Mouse (Mus musculus) liver, embryonic 14.5 days (tissue): ENCODE data around the gene Usp20. TPM values are rescaled to one million over a fixed set of nuclear protein-coding genes. Genes with fewer than 3 reads are reported as not detected.

ENCODE experiments used
- ATAC-seq: fragments of 200-750 bp; cut with Nextera tagmentation; 2 replicates; pipeline ENCODE4 v1.8.0; 2017; ENCODE audit warnings: moderate number of reproducible peaks, mild to moderate bottlenecking, moderate library complexity; ENCODE audit not compliant: insufficient read depth
- DNase-seq, 3 experiments: peaks; one replicate each; pipeline ENCODE4 v3.0.0-alpha.2; 2012 to 2013; ENCODE audit warnings: low read depth in 3 of 3, low spot score in 3 of 3
- H3K27ac ChIP-seq: fragments of 300-500 bp; sonication (generic); 2 replicates; pipeline ENCODE4 v1.5.1; 2014; ENCODE audit warnings: moderate library complexity, mild to moderate bottlenecking, control low read depth, inconsistent platforms
- H3K27me3 ChIP-seq: fragments of 300-500 bp; sonication (generic); 2 replicates; pipeline ENCODE4 v1.6.1; 2014; ENCODE audit warnings: mild to moderate bottlenecking, low read length, moderate library complexity; ENCODE audit not compliant: control insufficient read depth, insufficient read depth
- H3K36me3 ChIP-seq: fragments of 300-500 bp; sonication (generic); replicated peaks from 2 replicates; pipeline ENCODE4 v1.6.1; 2014; ENCODE audit warnings: low read depth; ENCODE audit not compliant: control insufficient read depth, insufficient read depth
- H3K4me1 ChIP-seq, 2 experiments: fragments of 200-500 bp in 1 of 2; fragments of 300-500 bp in 1 of 2; sonication (generic) in 1 of 2; replicated peaks; 2 replicates each; pipeline ENCODE4 v1.6.1; 2012 to 2014; ENCODE audit warnings: antibody characterized with exemption in 1 of 2, inconsistent platforms in 1 of 2, low read length in 1 of 2; ENCODE audit not compliant: control insufficient read depth in 2 of 2, insufficient read depth in 2 of 2
- H3K4me2 ChIP-seq: fragments of 300-500 bp; sonication (generic); 2 replicates; pipeline ENCODE4 v1.6.1; 2014; ENCODE audit warnings: low read depth, mild to moderate bottlenecking, control low read depth, moderate library complexity
- H3K4me3 ChIP-seq, 2 experiments: fragments of 200-500 bp in 1 of 2; fragments of 300-500 bp in 1 of 2; sonication (generic) in 1 of 2; 2 replicates each; pipeline ENCODE4 v1.5.1; 2012 to 2014; ENCODE audit warnings: low read depth in 2 of 2, low read length in 2 of 2, mild to moderate bottlenecking in 2 of 2, control low read depth in 1 of 2, inconsistent platforms in 1 of 2, moderate library complexity in 1 of 2; ENCODE audit not compliant: insufficient read depth in 1 of 2
- H3K9ac ChIP-seq: fragments of 300-500 bp; sonication (generic); replicated peaks from 2 replicates; pipeline ENCODE4 v1.6.1; 2014; ENCODE audit warnings: mild to moderate bottlenecking, control low read depth, moderate library complexity
- H3K9me3 ChIP-seq: fragments of 300-500 bp; sonication (generic); 2 replicates; pipeline ENCODE4 v1.6.1; 2016; ENCODE audit warnings: low read length, mixed read lengths; ENCODE audit not compliant: control insufficient read depth
- CTCF ChIP-seq: IDR thresholded peaks from 2 replicates; pipeline ENCODE4 v1.5.1; 2016; ENCODE audit warnings: antibody characterized with exemption, low read depth, control low read depth
- EP300 ChIP-seq: IDR thresholded peaks from 2 replicates; pipeline ENCODE4 v1.6.1; 2016; ENCODE audit warnings: antibody characterized with exemption, low read depth
- WGBS: fragments of 180-500 bp; shearing (Covaris S2); extraction: QIAGEN DNeasy Blood & Tissue Kit; methylation state at CpG from one replicate; pipeline ENCODE4 v1.1.7; 2014; ENCODE audit not compliant: insufficient replicate concordance; 5-methylcytosine and 5-hydroxymethylcytosine counted together
- polyA plus RNA-seq, 2 experiments: library from polyadenylated mRNA; depleted of rRNA in 1 of 2; stranded (reverse) in 1 of 2; unstranded in 1 of 2; fragments of >200 nt; fragmentation: Nextera tagmentation in 1 of 2; extraction: Ambion mirVana in 1 of 2; gene quantifications; 2 replicates each; pipeline versions ENCODE4 v1.2.1 to v1.2.3; 2012 to 2014

Usp20 gene
- polyA plus RNA-seq, 2 experiments, result 2.7 to 3.2 TPM

DNA sequence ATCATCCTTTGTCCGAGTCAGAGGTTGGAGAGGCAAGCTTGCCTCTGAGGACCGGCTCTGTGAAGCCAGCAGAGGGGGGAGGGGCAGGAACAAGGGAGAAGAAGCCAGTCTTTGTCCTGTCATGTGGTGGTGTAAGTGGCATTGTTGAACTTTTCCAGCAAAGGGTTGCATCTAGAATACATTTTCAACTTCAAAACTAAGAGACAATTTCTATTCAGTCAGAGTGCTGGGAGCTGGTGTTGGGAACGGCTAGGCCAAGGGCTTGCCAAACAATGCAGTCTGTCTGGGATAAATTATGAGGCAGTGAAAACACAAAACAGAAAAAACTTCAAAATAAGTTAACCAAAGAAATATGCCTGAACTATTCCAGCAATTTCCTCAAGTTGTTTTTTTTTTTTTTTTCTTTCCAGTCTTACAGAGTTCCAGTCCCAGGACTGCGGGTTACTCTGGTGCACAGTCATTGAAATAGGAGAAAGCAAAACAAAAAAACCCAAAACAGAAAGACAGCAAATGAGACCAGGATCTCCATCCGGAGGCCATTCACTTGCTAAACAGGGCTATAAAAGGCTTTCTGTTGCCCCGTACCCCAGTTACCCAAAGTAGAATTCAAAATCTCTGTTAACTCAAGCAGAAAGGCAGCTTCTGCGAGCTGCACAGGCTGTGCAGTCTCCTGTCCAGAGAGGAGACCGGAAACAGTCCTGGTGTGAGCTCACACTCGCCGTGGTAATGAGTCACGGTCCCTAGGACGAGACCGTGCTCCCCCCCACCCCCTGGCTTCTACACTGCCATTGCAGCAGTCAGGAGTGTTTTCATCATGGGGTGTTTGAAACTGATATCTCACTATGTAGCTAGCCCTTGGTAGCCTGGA is 86.4 kb downstream of the Usp20 start:
- DNase-seq (no peak), ATAC-seq (no peak)
- H3K27me3 ChIP-seq, result no peaks in the 10 kb centered on the region
- H3K4me2 ChIP-seq, result no peak overlapping the region
- H3K27ac ChIP-seq, result no peak overlapping the region
- H3K4me1 ChIP-seq, result peaks cover 0 to 7% of the 10 kb centered on the region in 2 experiments; a peak in 1 of 4 replicates
- no peaks in the 10 kb centered on the region for H3K36me3 ChIP-seq
- TF ChIP-seq CTCF (no peak), EP300 (no peak)
- WGBS, result 49% methylated on average over 13 of the region's 13 CpGs
- no peaks in the 10 kb centered on the region for H3K9me3 ChIP-seq
- H3K9ac ChIP-seq, result no peak overlapping the region
- H3K4me3 ChIP-seq, result no peak overlapping the region

- Histone ChIP-seq H3K4me3 (no peak overlapping the region), H3K9me3 (no peaks in the 10 kb centered on the region), H3K4me1 (peaks cover 0 to 7% of the 10 kb centered on the region in 2 experiments; a peak in 1 of 4 replicates), H3K9ac (no peak overlapping the region), H3K4me2 (no peak overlapping the region), H3K27me3 (no peaks in the 10 kb centered on the region), H3K27ac (no peak overlapping the region), H3K36me3 (no peaks in the 10 kb centered on the region)
- DNase-seq, result no peak
- TF ChIP-seq CTCF, result no peak
- TF ChIP-seq EP300, result no peak
- no peak for ATAC-seq
- WGBS, result 80% methylated on average over 4 of the region's 4 CpGs
Observed at GRCm38 (mm10) chr2:31069114-31069445, 87.0 kb downstream of the Usp20 start.

- WGBS, result 78% methylated on average over 7 of the region's 7 CpGs
- no peak overlapping the region for H3K4me2 ChIP-seq
- peaks cover 0 to 7% of the 10 kb centered on the region in 2 experiments; a peak in 1 of 4 replicates for H3K4me1 ChIP-seq
- ATAC-seq, result no peak
- DNase-seq, result no peak
- no peak overlapping the region for H3K27ac ChIP-seq
- H3K9ac ChIP-seq, result no peak overlapping the region
- H3K27me3 ChIP-seq, result no peaks in the 10 kb centered on the region
- H3K36me3 ChIP-seq, result no peaks in the 10 kb centered on the region
- H3K4me3 ChIP-seq, result no peak overlapping the region
- no peak for TF ChIP-seq CTCF
- TF ChIP-seq EP300, result no peak
- H3K9me3 ChIP-seq, result no peaks in the 10 kb centered on the region
Observed at GRCm38 (mm10) chr2:31069506-31069905, 87.4 kb downstream of the Usp20 start.

Other genes starting within 250 kb of the Usp20 start
- not detected in 2 replicates for gene 1700001O22Rik, start 178.6 kb upstream of the Usp20 start, polyA plus RNA-seq (2012; rRNA removed)
- not detected in 2 replicates for gene 1700001O22Rik, start 178.6 kb upstream of the Usp20 start, polyA plus RNA-seq (2014; fragmentation: Nextera tagmentation; extraction: Ambion mirVana)
- gene Ntmt1, start 174.5 kb upstream of the Usp20 start, polyA plus RNA-seq (2012; rRNA removed), result 12.0 and 14.5 TPM in 2 replicates
- gene Ntmt1, start 174.5 kb upstream of the Usp20 start, polyA plus RNA-seq (2014; fragmentation: Nextera tagmentation; extraction: Ambion mirVana), result 23.3 and 25.6 TPM in 2 replicates
- 25.8 and 27.0 TPM in 2 replicates for gene Asb6, start 151.9 kb upstream of the Usp20 start, polyA plus RNA-seq (2012; rRNA removed)
- gene Asb6, start 151.9 kb upstream of the Usp20 start, polyA plus RNA-seq (2014; fragmentation: Nextera tagmentation; extraction: Ambion mirVana), result 25.9 and 26.2 TPM in 2 replicates
- 0.34 and 0.49 TPM in 2 replicates for gene Prrx2, start 147.3 kb upstream of the Usp20 start, polyA plus RNA-seq (2012; rRNA removed)
- gene Prrx2, start 147.3 kb upstream of the Usp20 start, polyA plus RNA-seq (2014; fragmentation: Nextera tagmentation; extraction: Ambion mirVana), result 0.09 TPM in 1 of 2 replicates, not detected in the other
- gene Ptges, start 52.4 kb upstream of the Usp20 start, polyA plus RNA-seq (2012; rRNA removed), result 0.10 and 0.12 TPM in 2 replicates
- 0.19 TPM in 1 of 2 replicates, not detected in the other for gene Ptges, start 52.4 kb upstream of the Usp20 start, polyA plus RNA-seq (2014; fragmentation: Nextera tagmentation; extraction: Ambion mirVana)
- 10.7 and 14.6 TPM in 2 replicates for gene Tor1b, start 29.3 kb upstream of the Usp20 start, polyA plus RNA-seq (2012; rRNA removed)
- 14.7 and 15.7 TPM in 2 replicates for gene Tor1b, start 29.3 kb upstream of the Usp20 start, polyA plus RNA-seq (2014; fragmentation: Nextera tagmentation; extraction: Ambion mirVana)
- gene Tor1a, start 14.3 kb upstream of the Usp20 start, polyA plus RNA-seq (2012; rRNA removed), result 25.0 and 29.3 TPM in 2 replicates
- 34.3 and 34.8 TPM in 2 replicates for gene Tor1a, start 14.3 kb upstream of the Usp20 start, polyA plus RNA-seq (2014; fragmentation: Nextera tagmentation; extraction: Ambion mirVana)
- 13.2 and 24.4 TPM in 2 replicates for gene BC005624, start 78 bp upstream of the Usp20 start, polyA plus RNA-seq (2012; rRNA removed)
- gene BC005624, start 78 bp upstream of the Usp20 start, polyA plus RNA-seq (2014; fragmentation: Nextera tagmentation; extraction: Ambion mirVana), result 22.2 and 25.7 TPM in 2 replicates
- 4.8 and 6.4 TPM in 2 replicates for gene Fnbp1, start 159.7 kb downstream of the Usp20 start, polyA plus RNA-seq (2012; rRNA removed)
- 3.9 and 4.3 TPM in 2 replicates for gene Fnbp1, start 159.7 kb downstream of the Usp20 start, polyA plus RNA-seq (2014; fragmentation: Nextera tagmentation; extraction: Ambion mirVana)
- gene Gpr107, start 170.0 kb downstream of the Usp20 start, polyA plus RNA-seq (2012; rRNA removed), result 4.5 and 5.4 TPM in 2 replicates
- 7.0 and 8.6 TPM in 2 replicates for gene Gpr107, start 170.0 kb downstream of the Usp20 start, polyA plus RNA-seq (2014; fragmentation: Nextera tagmentation; extraction: Ambion mirVana)